Mouse (Mus musculus): ENCODE measurements around the gene Tmem216. TPM values are rescaled to one million over a fixed set of nuclear protein-coding genes. Genes with fewer than 3 reads are reported as not detected.

Tmem216 gene
- polyA plus RNA-seq (2014; fragmentation: Nextera tagmentation; extraction: Ambion mirVana) = 22.9 and 24.4 TPM in 2 replicates

DNA sequence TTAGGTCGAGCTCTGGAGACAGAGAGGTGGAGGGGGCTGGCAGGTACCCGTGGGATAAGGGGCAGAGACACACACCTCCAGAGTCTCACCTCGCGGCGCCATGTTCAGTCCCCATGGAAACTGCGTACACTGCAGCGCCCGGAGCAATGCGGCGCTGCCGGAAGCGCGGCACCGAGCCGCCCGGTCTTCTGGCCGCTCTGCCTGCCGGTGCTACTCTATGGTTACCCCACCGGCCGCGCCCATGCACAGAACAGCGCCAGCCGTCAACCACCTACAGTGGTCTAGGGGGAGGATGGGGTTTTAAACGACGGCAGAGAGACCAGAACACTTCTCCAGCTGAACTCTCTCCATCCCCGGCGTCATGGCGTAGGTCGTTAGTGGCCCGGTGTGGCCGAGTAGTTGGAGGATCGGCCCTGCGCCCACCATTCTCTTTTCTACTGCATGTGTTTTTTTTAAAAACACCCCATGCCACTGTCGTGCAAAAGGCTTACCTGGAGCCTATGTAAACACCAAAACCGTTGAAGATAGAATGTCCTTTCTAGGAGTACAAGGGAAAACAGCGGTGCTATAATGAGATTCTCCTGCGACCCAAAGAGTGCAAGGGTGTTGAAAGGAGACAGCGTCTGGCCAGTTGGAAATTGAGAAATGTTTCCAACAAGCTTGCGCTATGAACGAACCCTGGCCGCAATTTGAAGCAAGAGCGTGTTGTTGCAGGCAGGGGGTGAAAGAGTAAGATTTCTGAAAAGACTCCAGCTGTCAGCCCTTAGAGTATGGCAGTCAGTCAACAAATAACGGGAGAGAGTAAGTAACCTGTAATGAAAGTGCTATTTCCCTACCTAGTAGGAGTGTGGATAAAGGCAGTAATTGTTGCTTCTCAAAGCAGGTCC, at the start of gene Tmem216:
TSS of gene Tmem216 (minus strand) at position 615 of the 887 bp plus-strand sequence.
- 1% methylated on average over 43 of the region's 43 CpGs for WGBS (ENCODE audit: insufficient replicate concordance)
- peak within 1 kb of the TSS; percentile 77 for H3K27ac ChIP-seq (ENCODE audit: low read depth, low read length)
- ATAC-seq (replicated peaks; ENCODE audit: insufficient number of reproducible peaks, low FRiP score, low TSS enrichment) = peak; percentile 92
- H3K9me3 ChIP-seq (replicated peaks; ENCODE audit: control insufficient read depth, low read length) = no peaks in the 10 kb centered on the region
- H3K4me1 ChIP-seq (ENCODE audit: control insufficient read depth, insufficient read depth, low read length) = peaks cover 11% of the 10 kb centered on the region
- peaks cover 1% of the 10 kb centered on the region; the same call in 1 of the 2 replicates for H3K36me3 ChIP-seq (ENCODE audit: control insufficient read depth, insufficient read depth, low read length)
- peak within 1 kb of the TSS; percentile 86 for H3K9ac ChIP-seq (ENCODE audit: low read depth, low read length)
- peak within 1 kb of the TSS; percentile 87 for H3K4me2 ChIP-seq
- H3K4me3 ChIP-seq (ENCODE audit: low read depth, low read length) = peak within 1 kb of the TSS; percentile 71
- no peaks in the 10 kb centered on the region for H3K27me3 ChIP-seq (ENCODE audit: control insufficient read depth, insufficient read depth, low read length)

- WGBS (ENCODE audit: insufficient replicate concordance) = under 1% methylated on average over 46 of the region's 49 CpGs
- Histone ChIP-seq H3K4me1 (ENCODE audit: control insufficient read depth, insufficient read depth, low read length) (peaks cover 15% of the 10 kb centered on the region), H3K27me3 (ENCODE audit: control insufficient read depth, insufficient read depth, low read length) (no peaks in the 10 kb centered on the region)
Observed at GRCm38 (mm10) chr19:10605293-10605900, 49.4 kb upstream of the Tmem216 start, which contains the start of the genes Ddb1 and Tkfc. Ddb1 (plus strand) TSS chr19:10605327. Tkfc (minus strand) TSS chr19:10605654.

GRCm38 (mm10) chr19:10604534-10604933, 48.5 kb upstream of the Tmem216 start:
- Histone ChIP-seq H3K9ac (ENCODE audit: low read depth, low read length) (peak overlapping the region; percentile 99), H3K4me2 (peak overlapping the region; percentile 84), H3K4me3 (ENCODE audit: low read depth, low read length) (peak overlapping the region; percentile 98), H3K9me3 (replicated peaks; ENCODE audit: control insufficient read depth, low read length) (no peaks in the 10 kb centered on the region), H3K27me3 (ENCODE audit: control insufficient read depth, insufficient read depth, low read length) (no peaks in the 10 kb centered on the region), H3K36me3 (ENCODE audit: control insufficient read depth, insufficient read depth, low read length) (peaks cover 16% of the 10 kb centered on the region), H3K27ac (ENCODE audit: low read depth, low read length) (peak overlapping the region; percentile 80; the same call in 1 of the 2 replicates), H3K4me1 (ENCODE audit: control insufficient read depth, insufficient read depth, low read length) (peaks cover 15% of the 10 kb centered on the region)
- no peak for ATAC-seq (replicated peaks; ENCODE audit: insufficient number of reproducible peaks, low FRiP score, low TSS enrichment)
- WGBS (ENCODE audit: insufficient replicate concordance) = 53% methylated on average over 3 of the region's 3 CpGs

More at GRCm38 (mm10) chr19:10605293-10605900, 49.4 kb upstream of the Tmem216 start, which contains the start of the genes Ddb1 and Tkfc:
- H3K4me3 ChIP-seq (ENCODE audit: low read depth, low read length) = peak within 1 kb of the TSS; percentile 98
- H3K9me3 ChIP-seq (replicated peaks; ENCODE audit: control insufficient read depth, low read length) = no peaks in the 10 kb centered on the region
- peak within 1 kb of the TSS; percentile 84 for H3K4me2 ChIP-seq
- peak within 1 kb of the TSS; percentile 99 for H3K9ac ChIP-seq (ENCODE audit: low read depth, low read length)
- H3K36me3 ChIP-seq (ENCODE audit: control insufficient read depth, insufficient read depth, low read length) = peaks cover 20% of the 10 kb centered on the region
- peak; percentile 96 for ATAC-seq (replicated peaks; ENCODE audit: insufficient number of reproducible peaks, low FRiP score, low TSS enrichment)
- H3K27ac ChIP-seq (ENCODE audit: low read depth, low read length) = peak within 1 kb of the TSS; percentile 80

- ATAC-seq (replicated peaks; ENCODE audit: insufficient number of reproducible peaks, low FRiP score, low TSS enrichment) = no peak
- Histone ChIP-seq H3K27me3 (ENCODE audit: control insufficient read depth, insufficient read depth, low read length) (no peaks in the 10 kb centered on the region), H3K4me2 (no peak overlapping the region; the same call in 1 of the 2 replicates), H3K9ac (ENCODE audit: low read depth, low read length) (peak overlapping the region; percentile 24; the same call in 1 of the 2 replicates), H3K4me1 (ENCODE audit: control insufficient read depth, insufficient read depth, low read length) (peaks cover 15% of the 10 kb centered on the region), H3K9me3 (replicated peaks; ENCODE audit: control insufficient read depth, low read length) (no peaks in the 10 kb centered on the region), H3K4me3 (ENCODE audit: low read depth, low read length) (no peak overlapping the region), H3K27ac (ENCODE audit: low read depth, low read length) (no peak overlapping the region), H3K36me3 (ENCODE audit: control insufficient read depth, insufficient read depth, low read length) (peaks cover 14% of the 10 kb centered on the region)
- WGBS (ENCODE audit: insufficient replicate concordance) = 84% methylated on average over 18 of the region's 18 CpGs
Observed at GRCm38 (mm10) chr19:10603660-10604523, 47.9 kb upstream of the Tmem216 start.

GRCm38 (mm10) chr19:10602787-10603186, 46.7 kb upstream of the Tmem216 start:
- Histone ChIP-seq H3K27ac (ENCODE audit: low read depth, low read length) (peak overlapping the region; percentile 94), H3K4me3 (ENCODE audit: low read depth, low read length) (peak overlapping the region; percentile 28), H3K36me3 (ENCODE audit: control insufficient read depth, insufficient read depth, low read length) (peaks cover 3% of the 10 kb centered on the region), H3K9ac (ENCODE audit: low read depth, low read length) (peak overlapping the region; percentile 77), H3K4me2 (peak overlapping the region; percentile 59), H3K9me3 (replicated peaks; ENCODE audit: control insufficient read depth, low read length) (no peaks in the 10 kb centered on the region), H3K27me3 (ENCODE audit: control insufficient read depth, insufficient read depth, low read length) (no peaks in the 10 kb centered on the region), H3K4me1 (ENCODE audit: control insufficient read depth, insufficient read depth, low read length) (peaks cover 15% of the 10 kb centered on the region)
- WGBS (ENCODE audit: insufficient replicate concordance) = 2% methylated on average over 9 of the region's 9 CpGs
- no peak; the same call in 1 of the 2 replicates for ATAC-seq (replicated peaks; ENCODE audit: insufficient number of reproducible peaks, low FRiP score, low TSS enrichment)

DNA sequence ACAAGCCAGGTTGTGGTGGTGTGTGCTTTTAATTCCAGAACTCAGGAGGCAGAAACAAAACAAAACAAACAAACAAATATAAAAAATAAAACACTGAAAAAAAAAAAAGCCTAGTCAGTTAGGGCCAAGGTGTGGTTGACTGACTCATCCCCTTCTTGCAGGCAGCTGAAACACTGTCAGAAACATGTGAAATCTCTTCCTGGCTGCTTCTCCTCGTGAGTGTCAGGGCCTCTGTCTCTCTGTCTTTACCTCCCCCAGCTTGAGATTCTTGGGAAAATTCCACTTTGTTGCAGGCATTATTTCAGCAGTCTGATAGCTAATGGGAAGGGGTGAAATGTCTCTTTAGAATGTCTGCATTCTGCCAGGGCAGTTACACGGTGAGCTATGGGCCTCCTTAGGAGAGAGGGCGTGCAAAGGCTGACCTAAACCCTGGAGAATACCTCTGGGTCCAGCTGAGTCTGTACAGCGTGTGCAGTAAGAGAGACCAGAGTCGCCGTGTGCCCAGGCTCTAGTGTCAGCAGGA, 46.3 kb upstream of the Tmem216 start:
- no peak for ATAC-seq (replicated peaks; ENCODE audit: insufficient number of reproducible peaks, low FRiP score, low TSS enrichment)
- peak overlapping the region; percentile 77 for H3K9ac ChIP-seq (ENCODE audit: low read depth, low read length)
- WGBS (ENCODE audit: insufficient replicate concordance) = 13% methylated on average over 6 of the region's 6 CpGs
- peak overlapping the region; percentile 94 for H3K27ac ChIP-seq (ENCODE audit: low read depth, low read length)
- peak overlapping the region; percentile 59 for H3K4me2 ChIP-seq
- H3K9me3 ChIP-seq (replicated peaks; ENCODE audit: control insufficient read depth, low read length) = no peaks in the 10 kb centered on the region
- peak overlapping the region; percentile 28 for H3K4me3 ChIP-seq (ENCODE audit: low read depth, low read length)
- H3K36me3 ChIP-seq (ENCODE audit: control insufficient read depth, insufficient read depth, low read length) = peaks cover 2% of the 10 kb centered on the region; the same call in 1 of the 2 replicates
- H3K4me1 ChIP-seq (ENCODE audit: control insufficient read depth, insufficient read depth, low read length) = peaks cover 15% of the 10 kb centered on the region
- H3K27me3 ChIP-seq (ENCODE audit: control insufficient read depth, insufficient read depth, low read length) = no peaks in the 10 kb centered on the region

GRCm38 (mm10) chr19:10599648-10600047, 43.6 kb upstream of the Tmem216 start:
- no peaks in the 10 kb centered on the region for H3K27me3 ChIP-seq (ENCODE audit: control insufficient read depth, insufficient read depth, low read length)
- H3K9ac ChIP-seq (ENCODE audit: low read depth, low read length) = no peak overlapping the region
- H3K36me3 ChIP-seq (ENCODE audit: control insufficient read depth, insufficient read depth, low read length) = peaks cover 2% of the 10 kb centered on the region; the same call in 1 of the 2 replicates
- WGBS (ENCODE audit: insufficient replicate concordance) = 82% methylated on average over 2 of the region's 2 CpGs
- no peak for ATAC-seq (replicated peaks; ENCODE audit: insufficient number of reproducible peaks, low FRiP score, low TSS enrichment)
- H3K9me3 ChIP-seq (replicated peaks; ENCODE audit: control insufficient read depth, low read length) = no peaks in the 10 kb centered on the region
- peaks cover 5% of the 10 kb centered on the region; the same call in 1 of the 2 replicates for H3K4me1 ChIP-seq (ENCODE audit: control insufficient read depth, insufficient read depth, low read length)
- H3K4me2 ChIP-seq = no peak overlapping the region
- H3K4me3 ChIP-seq (ENCODE audit: low read depth, low read length) = no peak overlapping the region
- no peak overlapping the region for H3K27ac ChIP-seq (ENCODE audit: low read depth, low read length)
